Mouse (Mus musculus) thymus, postnatal 10 days (tissue): Measurements from ENCODE around the gene Atg5.

ENCODE experiments used
- DNase-seq, 2 experiments: peaks; one replicate each; pipeline ENCODE4 v3.0.0; 2021; ENCODE audit warnings: low spot score in 2 of 2

Gene Atg5

DNA sequence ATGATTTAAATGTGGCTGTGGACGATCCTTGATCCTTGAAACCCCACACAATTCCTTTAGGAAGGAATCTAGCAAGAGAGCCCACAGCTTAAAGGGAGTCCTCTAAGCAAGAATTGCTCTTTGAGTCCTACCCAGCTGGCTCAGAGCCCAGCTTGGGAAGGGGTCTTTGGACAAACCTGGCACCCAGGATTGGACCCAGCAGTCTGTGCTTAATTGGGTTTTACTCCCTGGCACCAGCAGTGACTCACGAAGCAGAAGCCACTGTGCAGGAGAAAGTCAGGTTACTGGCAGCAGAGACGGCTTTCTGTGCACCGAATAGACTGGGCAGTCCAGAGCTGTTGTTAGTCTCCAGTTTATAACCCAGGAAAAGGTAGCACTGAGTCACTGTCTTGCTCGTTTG is 117.1 kb downstream of the Atg5 start:
- no peak for DNase-seq

DNA sequence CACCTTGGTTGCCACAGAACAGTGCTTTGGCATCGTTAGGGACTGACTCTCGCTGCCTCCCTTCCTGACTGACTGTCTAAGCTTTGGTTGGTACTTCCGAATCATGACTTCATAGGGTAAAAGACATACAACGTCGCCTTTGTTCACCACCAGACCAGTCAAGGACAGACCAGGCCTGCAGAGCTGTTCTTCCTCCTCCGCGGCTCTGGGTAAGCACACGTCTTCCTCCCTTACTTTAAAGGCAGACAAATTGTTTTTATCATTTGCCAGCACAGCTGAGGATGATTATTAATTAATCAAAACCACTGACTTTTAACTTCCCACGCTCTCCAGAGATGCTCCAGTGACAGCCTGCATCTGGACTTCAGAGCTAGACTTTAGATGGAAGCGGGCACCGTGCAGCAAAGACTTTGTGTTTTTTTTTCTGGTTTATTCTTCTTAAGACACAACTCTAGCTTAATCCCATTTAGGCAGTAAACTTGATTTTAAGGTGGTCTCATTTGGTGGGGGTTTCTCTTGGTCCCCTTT is 120.6 kb downstream of the Atg5 start:
- DNase-seq: no peak

DNA sequence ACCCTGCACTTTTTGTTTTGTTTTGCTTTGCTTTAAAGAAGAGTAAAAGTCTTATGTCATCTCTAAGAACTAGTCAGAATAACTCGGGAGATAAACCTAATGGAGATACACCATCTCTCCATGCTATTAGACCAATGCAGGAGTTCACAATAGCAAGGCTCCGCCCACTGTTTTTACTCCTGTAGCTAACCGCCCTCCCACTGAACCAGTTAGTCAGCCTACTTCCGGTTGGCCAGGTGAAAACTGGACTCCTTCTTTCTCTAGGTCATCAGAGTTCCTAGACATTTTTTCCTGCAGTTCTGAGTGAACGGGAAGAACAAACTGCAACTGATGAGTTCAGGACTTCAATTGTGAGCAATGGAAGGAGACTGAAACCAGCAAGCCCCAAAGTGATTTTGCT is 122.1 kb downstream of the Atg5 start:
- DNase-seq: no peak

DNA sequence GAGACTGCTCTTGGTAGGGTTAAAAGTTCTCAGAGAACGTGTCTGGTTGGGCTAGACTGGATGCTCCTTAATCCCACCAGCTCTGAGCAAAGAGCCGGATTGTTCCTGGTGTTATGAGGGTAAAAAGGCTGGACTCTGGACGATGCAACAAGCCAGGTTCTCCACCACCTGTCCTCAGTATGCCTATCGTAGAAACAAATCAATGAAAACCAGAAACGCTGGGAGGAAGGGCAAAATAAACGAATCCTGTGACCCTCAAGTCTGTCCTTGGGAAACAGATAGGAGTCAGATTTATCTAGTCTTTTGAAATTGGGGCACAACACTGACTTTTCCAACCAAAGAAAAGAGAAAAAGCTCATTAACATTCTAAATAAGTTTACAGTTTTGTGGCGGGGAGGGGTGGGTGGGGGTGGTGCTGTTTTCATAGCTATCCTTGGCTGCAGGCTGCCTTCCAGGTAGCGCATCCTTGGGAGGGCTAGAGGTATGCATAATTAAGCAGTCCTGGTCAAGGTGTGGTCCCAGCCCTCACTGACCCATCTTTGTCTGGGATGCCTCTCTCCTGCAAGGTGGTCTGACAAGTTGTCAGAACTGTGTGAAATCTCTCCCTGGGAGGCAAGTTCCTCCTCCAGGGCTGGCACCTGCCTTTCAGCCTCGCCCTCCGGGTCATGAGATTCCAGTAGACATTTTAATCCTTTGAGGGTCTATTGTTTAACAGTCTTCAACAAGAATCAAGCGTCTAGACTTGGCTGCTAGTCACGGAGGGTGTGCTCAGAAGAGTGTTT is 123.5 kb downstream of the Atg5 start:
- no peak for DNase-seq

DNA sequence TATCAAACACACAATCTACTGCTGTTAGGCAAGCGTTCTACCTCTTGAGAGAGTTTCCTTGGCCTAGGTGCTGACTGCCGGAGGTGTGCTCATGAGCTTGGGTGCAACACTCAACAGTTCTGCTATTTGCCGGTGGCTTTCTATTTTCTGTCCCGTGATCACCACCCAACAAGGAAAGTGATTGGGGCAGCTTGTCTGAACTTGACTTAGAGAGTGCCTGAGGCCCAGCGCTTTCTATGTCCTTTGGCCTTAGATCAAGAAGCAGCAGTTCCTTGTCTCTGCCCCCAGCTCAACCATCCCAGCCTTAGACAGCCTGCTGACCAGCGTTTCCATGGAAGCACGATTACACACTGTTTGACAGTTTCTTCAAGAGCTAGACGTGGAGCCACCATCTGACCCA is 124.7 kb downstream of the Atg5 start:
- no peak for DNase-seq

DNA sequence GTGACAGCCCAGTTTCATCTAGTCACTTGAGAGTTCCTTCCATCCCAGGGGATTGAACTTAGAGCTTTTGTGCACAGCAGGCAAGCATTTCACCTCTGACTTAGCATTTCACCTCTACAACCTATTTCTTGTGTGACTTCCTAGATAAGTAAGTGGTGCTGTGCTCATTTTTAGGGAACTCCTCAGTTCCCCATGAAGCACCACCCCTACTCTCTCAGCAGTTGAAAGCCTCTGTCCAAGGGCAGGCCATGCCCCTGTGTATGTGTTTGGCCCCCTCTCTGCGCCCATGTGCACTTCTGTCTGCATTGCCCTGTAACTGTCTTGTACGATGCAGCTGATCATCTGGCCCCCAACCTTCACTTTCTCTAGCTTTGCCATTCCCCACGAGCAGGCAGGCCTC is 132.0 kb downstream of the Atg5 start:
- no peak for DNase-seq

DNA sequence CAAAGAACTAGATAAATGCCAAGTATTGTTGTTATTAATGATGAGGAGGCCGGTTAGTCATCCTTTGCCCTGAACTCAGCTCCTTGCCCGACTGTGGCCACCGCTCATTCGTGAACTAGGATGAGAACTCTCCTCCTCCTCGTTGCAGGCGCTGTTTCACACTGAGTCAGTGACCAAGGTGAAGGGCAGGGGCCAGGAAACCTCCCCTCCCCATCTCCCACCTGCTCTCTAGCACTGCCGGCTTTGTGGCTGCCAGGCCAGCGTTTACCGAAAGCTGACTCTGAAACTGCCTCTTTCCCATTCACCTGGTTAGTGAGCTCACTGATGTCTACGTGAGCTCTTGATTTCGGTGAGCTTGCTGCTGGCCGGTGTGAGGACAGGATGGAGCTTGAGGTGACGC is 132.4 kb downstream of the Atg5 start:
- DNase-seq: no peak

DNA sequence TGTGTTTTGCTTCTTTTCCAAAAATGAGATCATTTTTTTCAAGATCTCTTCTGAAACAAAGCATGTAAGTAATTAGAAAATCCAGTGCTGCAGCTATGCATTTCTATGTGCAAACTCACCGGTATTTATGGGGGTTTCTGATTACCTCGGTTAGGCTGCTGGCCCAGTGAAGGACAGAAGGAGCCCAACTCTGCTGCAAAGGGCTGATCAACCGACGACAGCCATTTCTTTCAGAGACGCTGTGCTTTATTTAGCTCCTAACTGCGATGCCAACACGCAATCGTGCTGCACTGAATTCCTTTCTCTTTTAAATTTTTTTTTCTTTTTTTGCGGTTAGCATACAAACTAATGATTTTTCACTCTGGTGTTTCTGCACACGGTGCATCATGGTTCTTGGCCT is 133.4 kb downstream of the Atg5 start:
- no peak for DNase-seq

DNA sequence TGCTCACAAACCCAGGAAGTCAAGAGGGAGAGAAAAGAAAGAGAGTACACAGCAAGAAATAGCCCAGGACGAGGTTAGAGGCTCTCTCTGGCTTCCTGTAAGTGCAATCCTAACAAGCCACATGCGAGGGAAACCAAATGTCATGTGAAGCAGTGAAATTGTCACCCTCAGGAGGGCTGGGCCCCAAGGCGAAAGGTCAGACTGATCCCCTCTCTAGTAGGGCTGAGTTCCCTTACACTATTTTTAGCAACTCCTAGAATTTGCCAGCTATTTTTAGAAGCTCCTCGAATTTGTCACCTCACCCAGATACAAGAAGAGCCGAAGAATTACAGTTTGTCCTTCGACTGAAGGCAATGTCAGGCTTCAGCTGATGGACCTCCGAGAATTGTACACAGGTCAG is 135.3 kb downstream of the Atg5 start:
- DNase-seq: no peak

DNA sequence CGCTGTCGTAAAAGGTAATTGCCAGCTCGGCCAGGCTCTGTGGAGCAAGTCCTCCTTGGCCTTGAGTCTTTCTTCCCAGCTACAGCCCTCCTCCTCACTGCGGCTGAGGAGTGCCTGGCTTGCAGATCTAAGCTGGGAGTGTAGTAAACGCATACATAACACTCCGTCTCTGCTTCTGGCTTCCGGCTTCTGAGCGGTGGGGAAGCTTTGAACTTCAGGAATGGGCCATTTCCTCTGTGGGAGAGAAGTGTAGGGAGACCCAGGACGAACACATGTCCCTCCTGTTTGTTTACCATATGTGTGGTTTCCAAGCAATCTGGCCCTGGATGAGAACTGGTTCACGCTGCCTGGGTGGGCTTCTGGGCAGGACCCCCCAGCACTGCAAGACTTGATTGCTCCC is 140.9 kb downstream of the Atg5 start:
- no peak for DNase-seq

DNA sequence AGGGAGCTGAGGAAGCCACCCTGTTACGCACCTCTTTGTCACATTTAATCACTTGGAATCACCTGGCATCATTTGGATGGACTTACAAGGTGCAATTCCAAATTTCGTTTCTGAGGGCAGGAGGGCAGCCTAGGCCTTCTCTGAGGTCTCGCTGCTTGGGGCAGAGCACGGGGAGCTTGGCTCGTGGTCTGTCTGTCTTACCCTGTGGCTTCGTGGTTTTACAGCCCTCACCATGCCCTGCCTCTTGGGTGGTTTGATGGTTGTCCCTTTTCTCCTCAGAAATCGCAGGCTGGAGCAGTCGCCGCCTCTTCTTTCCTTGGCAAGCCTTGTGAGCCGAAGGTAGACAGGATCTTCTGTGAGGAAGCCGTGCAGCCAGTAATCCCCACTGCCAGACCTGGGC is 141.8 kb downstream of the Atg5 start:
- no peak for DNase-seq
